Mouse (Mus musculus) neutrophil, adult 83 days (primary cell): ENCODE measurements around the gene Plppr3. TPM values are rescaled to one million over a fixed set of nuclear protein-coding genes. Genes with fewer than 3 reads are reported as not detected.

Source experiments
- total RNA-seq, 2 experiments: library from RNA; stranded (reverse); gene quantifications; one replicate each; pipeline ENCODE4 v1.2.4; 2023

Plppr3 gene
- total RNA-seq: 10 to 100 TPM; 20.1 to 25.2 TPM

DNA sequence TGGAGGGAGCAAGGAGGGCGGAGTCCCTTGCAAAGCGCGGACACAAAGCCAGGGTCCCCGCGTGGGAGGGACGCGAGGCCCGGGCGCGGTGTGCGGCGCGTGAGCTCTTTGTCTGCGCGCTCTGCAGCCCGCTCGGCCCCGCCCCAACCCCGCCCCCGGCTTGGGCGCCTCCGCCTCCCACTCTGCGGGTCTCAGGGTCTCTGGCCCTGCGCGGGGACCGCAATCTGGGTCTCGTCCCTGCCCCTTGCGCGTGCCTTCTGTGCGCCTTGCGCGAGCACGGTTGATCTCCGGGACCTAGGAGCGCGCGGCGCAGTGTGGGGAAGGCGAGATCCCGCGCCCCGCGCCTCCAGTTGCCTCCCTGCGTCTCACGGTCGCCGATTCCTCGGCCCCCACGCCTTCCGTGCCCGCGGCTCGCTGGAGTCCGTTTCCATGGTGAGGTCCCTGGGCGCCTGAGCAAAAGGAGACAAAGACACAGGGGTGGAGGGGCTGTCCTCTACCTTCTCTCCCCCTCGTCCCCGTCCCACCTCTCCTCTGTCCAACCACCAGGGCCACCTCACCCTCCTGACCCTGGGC lies at the start of gene Plppr3, which contains the start of gene Prtn3:
Plppr3 (minus strand) TSS at position 345 of the 573 bp plus-strand sequence.
Prtn3 (plus strand) TSS at position 187 of the 573 bp plus-strand sequence.

DNA sequence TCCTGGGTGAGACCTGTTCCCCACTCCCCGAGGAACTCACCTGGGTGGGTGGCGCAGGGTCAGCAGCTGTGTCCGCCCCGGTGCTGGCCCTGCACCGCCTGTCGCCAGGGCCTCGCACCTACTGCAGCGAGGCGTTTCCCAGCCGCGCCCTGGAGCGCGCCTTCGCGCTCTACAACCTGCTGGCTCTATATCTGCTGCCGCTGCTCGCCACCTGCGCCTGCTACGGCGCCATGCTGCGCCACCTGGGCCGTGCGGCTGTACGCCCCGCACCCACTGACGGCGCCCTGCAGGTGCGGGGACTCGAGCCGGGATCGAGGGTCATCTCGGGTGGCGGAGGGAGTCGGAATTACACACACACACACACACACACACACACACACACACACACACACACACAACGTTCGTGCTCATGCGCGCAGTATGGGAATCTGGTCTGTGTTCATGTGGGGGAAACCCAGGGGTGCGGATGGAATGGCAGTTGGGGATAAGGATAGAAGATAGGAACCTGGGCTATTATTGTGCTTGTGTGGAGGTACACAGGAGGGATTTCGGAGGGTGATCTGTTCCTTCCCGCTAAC lies 46.6 kb upstream of the Plppr3 start, which contains the start of gene R3hdm4:
R3hdm4 (minus strand) TSS at position 251 of the 578 bp plus-strand sequence.

GRCm38 (mm10) chr10:79916808-79917531 lies 42.5 kb upstream of the Plppr3 start, which contains the start of gene Kiss1r:
Gene Kiss1r (plus strand): TSS chr10:79916971.

DNA sequence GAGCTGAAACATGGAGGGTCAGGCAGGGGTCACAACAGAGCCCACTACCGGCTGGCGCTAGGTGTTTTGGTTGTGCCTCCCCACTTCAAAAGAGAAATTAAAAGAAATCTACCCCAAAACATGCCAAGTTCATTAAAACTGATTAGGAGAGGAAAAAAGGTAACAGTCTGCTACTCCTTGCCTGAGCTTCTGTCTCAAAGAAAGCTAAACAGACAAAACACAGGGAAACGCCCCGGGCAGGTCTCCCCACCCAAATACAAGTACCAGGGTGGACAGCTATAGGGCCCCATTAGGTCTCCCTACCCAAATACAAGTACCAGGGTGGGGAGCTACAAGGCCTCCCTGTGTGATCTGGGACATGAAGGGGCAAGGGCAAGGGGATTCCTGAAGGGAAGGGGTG lies 36.1 kb upstream of the Plppr3 start, which contains the start of gene Gm26602:
Gm26602 (plus strand) TSS at position 301 of the 400 bp plus-strand sequence.

GRCm38 (mm10) chr10:79908167-79909091 lies 34.0 kb upstream of the Plppr3 start, which contains the start of gene Med16:
Gene Med16 (minus strand): TSS chr10:79908923.

GRCm38 (mm10) chr10:79890670-79891069 lies 16.2 kb upstream of the Plppr3 start, which contains the start of gene Cfd:
Gene Cfd (plus strand): TSS chr10:79890853.

GRCm38 (mm10) chr10:79886054-79886453 lies 11.6 kb upstream of the Plppr3 start, which contains the start of gene Elane:
Gene Elane (plus strand): TSS chr10:79886247.

DNA sequence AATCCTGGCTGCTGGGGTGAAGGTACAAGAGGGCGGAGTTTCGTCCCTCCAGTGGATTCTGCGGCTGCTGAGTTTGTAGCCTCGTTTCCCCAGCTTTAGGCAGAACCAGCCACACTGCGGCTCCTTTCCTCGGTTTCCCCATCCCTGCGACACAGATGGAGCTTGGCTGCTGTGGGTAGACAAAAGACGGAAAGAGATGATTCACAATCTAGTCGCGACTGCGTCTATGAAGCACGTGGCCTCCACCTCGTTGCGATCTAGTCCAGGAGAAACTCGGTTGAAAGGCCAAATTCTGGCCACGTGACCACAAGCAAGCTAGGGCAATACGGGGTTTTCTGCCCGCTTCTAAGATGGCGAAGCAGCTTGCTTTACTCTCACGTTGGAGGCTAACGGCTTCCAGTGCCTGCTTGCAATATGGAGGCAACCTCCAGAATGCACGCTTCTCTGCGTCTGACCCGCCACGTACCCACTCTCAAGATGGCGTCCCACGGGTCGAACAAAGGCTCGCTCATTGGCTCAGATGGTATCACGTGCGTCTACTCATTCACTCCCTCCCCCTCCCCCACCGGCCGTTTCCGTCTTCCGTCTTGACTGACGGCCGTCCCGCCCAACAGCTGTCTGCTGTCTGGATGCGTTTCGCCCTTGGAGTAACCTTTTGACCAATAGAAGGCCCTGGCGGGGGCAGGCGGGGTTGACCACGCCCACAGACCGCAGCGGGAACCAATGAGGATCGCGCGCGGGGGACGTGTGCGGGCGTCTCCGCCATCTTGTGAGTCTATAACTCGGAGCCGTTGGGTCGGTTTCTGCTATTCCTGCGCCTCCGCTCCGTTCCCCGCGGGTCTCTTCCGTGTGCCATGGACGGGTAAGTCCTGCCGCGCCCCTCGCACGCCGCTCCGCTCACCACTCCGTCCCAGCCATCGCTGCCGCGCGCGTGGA lies 20.3 kb downstream of the Plppr3 start, which contains the start of gene Ptbp1:
Ptbp1 (plus strand) TSS at position 568 of the 936 bp plus-strand sequence.

GRCm38 (mm10) chr10:79820782-79821181 lies 53.7 kb downstream of the Plppr3 start, which contains the start of gene Misp:
Gene Misp (plus strand): TSS chr10:79820989.

Other genes with a start within 250 kb of the Plppr3 start
- under 1 TPM in 1 of 2 experiments, not detected in 1; 0.18 TPM for gene Shc2, start 236.7 kb downstream of the Plppr3 start, total RNA-seq
- gene Odf3l2, start 228.9 kb downstream of the Plppr3 start, total RNA-seq: not detected
- not detected for gene Madcam1, start 210.1 kb downstream of the Plppr3 start, total RNA-seq
- gene Tpgs1, start 205.3 kb downstream of the Plppr3 start, total RNA-seq: 10 to 100 TPM; 20.0 to 24.9 TPM
- 10 to 100 TPM; 68.4 to 73.0 TPM for gene Cdc34, start 192.4 kb downstream of the Plppr3 start, total RNA-seq
- gene Gzmm, start 185.6 kb downstream of the Plppr3 start, total RNA-seq: 1 to 10 TPM; 1.2 to 2.0 TPM
- 100 to 1,000 TPM; 142 to 159 TPM for gene Bsg, start 170.1 kb downstream of the Plppr3 start, total RNA-seq
- gene Hcn2, start 158.0 kb downstream of the Plppr3 start, total RNA-seq: under 1 TPM in 1 of 2 experiments, not detected in 1; 0.31 TPM
- gene Polrmt, start 128.1 kb downstream of the Plppr3 start, total RNA-seq: 10 to 100 TPM; 12.2 to 14.2 TPM
- gene Fgf22, start 119.6 kb downstream of the Plppr3 start, total RNA-seq: not detected
- gene Rnf126, start 107.7 kb downstream of the Plppr3 start, total RNA-seq: 10 to 100 TPM; 23.5 to 29.1 TPM
- gene Fstl3, start 97.4 kb downstream of the Plppr3 start, total RNA-seq: 1 to 10 TPM; 4.3 to 4.5 TPM
- gene Prss57, start 83.7 kb downstream of the Plppr3 start, total RNA-seq: 10 to 100 TPM; 22.9 to 23.5 TPM
- 100 to 1,000 TPM; 118 to 122 TPM for gene Palm, start 81.1 kb downstream of the Plppr3 start, total RNA-seq
- 1 to 10 TPM in 1 of 2 experiments, under 1 TPM in 1; 0.64 to 1.1 TPM for gene Misp, start 53.6 kb downstream of the Plppr3 start, total RNA-seq
- 100 to 1,000 TPM; 255 to 282 TPM for gene Ptbp1, start 20.2 kb downstream of the Plppr3 start, total RNA-seq
- gene Prtn3, start 158 bp downstream of the Plppr3 start, total RNA-seq: 100 to 1,000 TPM; 525 to 560 TPM
- gene Elane, start 11.6 kb upstream of the Plppr3 start, total RNA-seq: 100 to 1,000 TPM; 647 to 654 TPM
- gene Cfd, start 16.2 kb upstream of the Plppr3 start, total RNA-seq: under 1 TPM in 1 of 2 experiments, not detected in 1; 0.46 TPM
- 10 to 100 TPM; 33.3 to 34.5 TPM for gene Med16, start 34.3 kb upstream of the Plppr3 start, total RNA-seq
- gene Gm26602, start 36.2 kb upstream of the Plppr3 start, total RNA-seq: not detected
- gene Kiss1r, start 42.3 kb upstream of the Plppr3 start, total RNA-seq: 1 to 10 TPM; 4.2 to 5.2 TPM
- 100 to 1,000 TPM; 448 to 486 TPM for gene R3hdm4, start 46.6 kb upstream of the Plppr3 start, total RNA-seq
- gene Arid3a, start 52.4 kb upstream of the Plppr3 start, total RNA-seq: 100 to 1,000 TPM; 176 to 193 TPM
- gene Wdr18, start 85.5 kb upstream of the Plppr3 start, total RNA-seq: 1 to 10 TPM; 8.5 to 9.7 TPM
- gene Grin3b, start 96.1 kb upstream of the Plppr3 start, total RNA-seq: under 1 TPM in 1 of 2 experiments, not detected in 1; 0.20 TPM
- 10 to 100 TPM; 64.3 to 74.9 TPM for gene Tmem259, start 109.7 kb upstream of the Plppr3 start, total RNA-seq
- gene Cnn2, start 114.0 kb upstream of the Plppr3 start, total RNA-seq: 100 to 1,000 TPM; 518 to 532 TPM
- gene Abca7, start 121.9 kb upstream of the Plppr3 start, total RNA-seq: 100 to 1,000 TPM; 108 to 114 TPM
- 100 to 1,000 TPM; 413 to 426 TPM for gene Arhgap45, start 142.0 kb upstream of the Plppr3 start, total RNA-seq
- gene Polr2e, start 165.2 kb upstream of the Plppr3 start, total RNA-seq: 10 to 100 TPM; 40.4 to 41.4 TPM
- 100 to 1,000 TPM; 313 to 334 TPM for gene Gpx4, start 172.5 kb upstream of the Plppr3 start, total RNA-seq
- 100 to 1,000 TPM; 125 to 162 TPM for gene Sbno2, start 230.9 kb upstream of the Plppr3 start, total RNA-seq
- 100 to 1,000 TPM; 175 to 179 TPM for gene Stk11, start 241.2 kb upstream of the Plppr3 start, total RNA-seq